Mouse (Mus musculus) cortical plate, adult 2 months (tissue): ENCODE results near the gene Aff3. TPM values are rescaled to one million over a fixed set of nuclear protein-coding genes. Genes with fewer than 3 reads are reported as not detected.

Source experiments
- H3K27ac ChIP-seq: fragments of 200-500 bp; 2 replicates; pipeline ENCODE4 v1.5.1; 2012; ENCODE audit warnings: low read length, control low read depth, inconsistent platforms; ENCODE audit not compliant: insufficient read depth
- H3K4me1 ChIP-seq: fragments of 200-500 bp; 2 replicates; pipeline ENCODE4 v1.6.1; 2011; ENCODE audit warnings: low read length; ENCODE audit not compliant: control insufficient read depth, insufficient read depth
- H3K4me3 ChIP-seq: fragments of 200-500 bp; 2 replicates; pipeline ENCODE4 v1.5.1; 2011; ENCODE audit warnings: mild to moderate bottlenecking, low read length, control low read depth; ENCODE audit not compliant: insufficient read depth
- CTCF ChIP-seq: fragments of 200-500 bp; IDR thresholded peaks from 2 replicates; pipeline ENCODE4 v1.5.1; 2011; ENCODE audit warnings: mild to moderate bottlenecking, control low read depth, low read length; ENCODE audit not compliant: insufficient read depth; ENCODE audit errors: extremely low read depth
- POLR2A ChIP-seq: fragments of 200-500 bp; IDR thresholded peaks from 2 replicates; pipeline ENCODE4 v1.6.1; 2011; ENCODE audit warnings: mild to moderate bottlenecking, low read length, control low read depth; ENCODE audit not compliant: insufficient read depth; ENCODE audit errors: extremely low read depth
- polyA plus RNA-seq: library from polyadenylated mRNA; depleted of rRNA; stranded (reverse); fragments of >200 nt; gene quantifications from 2 replicates; pipeline ENCODE4 v1.2.3, GENCODE M21; 2012

Gene Aff3
- polyA plus RNA-seq, 1 experiment: 24.1 TPM

DNA sequence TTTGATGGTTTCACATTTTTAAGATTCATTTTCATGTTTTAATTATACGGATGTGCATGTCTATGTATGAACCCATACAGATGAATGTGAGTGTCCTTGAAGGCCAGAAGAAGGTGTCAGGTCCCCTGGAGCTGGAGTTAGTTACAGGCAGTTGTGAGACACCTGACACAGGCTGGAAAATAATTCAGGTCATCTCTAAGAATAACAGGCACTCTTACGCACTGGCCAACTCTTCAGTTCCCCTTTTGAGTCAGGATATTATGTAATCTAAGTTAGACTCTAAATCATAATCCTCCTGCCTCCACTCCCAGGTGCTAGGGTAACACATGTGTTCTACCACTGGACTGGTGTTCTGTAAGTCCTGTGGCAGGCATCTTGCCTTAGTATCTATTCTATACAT, 169.5 kb downstream of the Aff3 start:
- no peak for TF ChIP-seq CTCF
- TF ChIP-seq POLR2A: no peak
- Histone ChIP-seq H3K4me3 (no peak overlapping the region), H3K27ac (no peak overlapping the region), H3K4me1 (peaks cover 3% of the 10 kb centered on the region)

DNA sequence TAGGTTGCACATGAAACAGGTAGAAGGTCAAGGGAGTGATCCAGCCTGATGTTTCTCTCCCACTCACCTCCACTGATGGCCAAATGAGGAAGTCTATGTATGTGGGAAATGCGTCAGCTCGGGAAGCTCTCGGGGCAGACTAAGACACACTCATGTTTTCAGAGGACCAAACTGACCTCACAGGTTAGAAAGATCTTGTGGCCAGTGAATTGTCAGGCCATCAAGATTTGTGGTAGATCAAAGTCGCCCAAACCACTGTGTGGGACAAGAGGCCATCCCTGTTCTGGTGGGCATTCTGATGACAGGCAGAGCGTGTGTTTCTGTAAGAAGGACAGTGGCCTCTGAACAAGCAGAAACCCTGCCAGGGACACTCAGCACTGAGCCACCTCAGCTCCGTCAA, 175.0 kb downstream of the Aff3 start:
- no peak overlapping the region for H3K27ac ChIP-seq
- no peak overlapping the region for H3K4me3 ChIP-seq
- H3K4me1 ChIP-seq: no peaks in the 10 kb centered on the region; the same call in 1 of the 2 replicates
- no peak for TF ChIP-seq POLR2A
- TF ChIP-seq CTCF: no peak

- Histone ChIP-seq H3K27ac (no peak overlapping the region), H3K4me1 (no peaks in the 10 kb centered on the region; the same call in 1 of the 2 replicates), H3K4me3 (no peak overlapping the region)
- no peak for TF ChIP-seq POLR2A
- TF ChIP-seq CTCF: no peak
These were observed 176.0 kb downstream of the Aff3 start for GRCm38 (mm10) chr1:38488667-38489210.

DNA sequence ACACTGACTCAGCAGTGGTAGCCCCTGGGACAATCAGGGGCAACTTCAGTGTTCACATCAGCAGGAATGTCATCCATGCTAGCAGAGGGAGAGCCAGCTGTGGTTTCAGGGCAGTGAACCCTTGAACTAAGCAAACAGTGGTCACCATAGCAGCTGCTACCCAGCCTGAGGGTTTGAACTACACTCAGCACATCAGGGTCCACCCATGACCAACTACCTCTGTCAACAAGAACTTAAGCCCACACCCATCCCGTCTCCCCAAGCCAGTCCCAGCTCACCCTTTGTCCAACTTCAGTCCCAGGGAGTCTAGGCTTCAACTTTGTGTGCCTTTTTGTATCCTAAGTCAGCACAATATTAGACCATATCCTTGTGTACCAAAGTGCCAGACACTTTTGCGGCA, 176.9 kb downstream of the Aff3 start:
- H3K4me3 ChIP-seq: no peak overlapping the region
- H3K27ac ChIP-seq: no peak overlapping the region
- TF ChIP-seq CTCF (no peak), POLR2A (no peak)
- H3K4me1 ChIP-seq: no peaks in the 10 kb centered on the region; the same call in 1 of the 2 replicates

- Histone ChIP-seq H3K4me1 (peaks cover 3% of the 10 kb centered on the region), H3K4me3 (no peak overlapping the region), H3K27ac (no peak overlapping the region)
- TF ChIP-seq CTCF (no peak), POLR2A (no peak)
These were observed 181.6 kb downstream of the Aff3 start for GRCm38 (mm10) chr1:38483191-38483590.

- Histone ChIP-seq H3K4me1 (peaks cover 10% of the 10 kb centered on the region), H3K27ac (no peak overlapping the region), H3K4me3 (no peak overlapping the region)
- TF ChIP-seq CTCF (no peak), POLR2A (no peak)
These were observed 186.5 kb downstream of the Aff3 start for GRCm38 (mm10) chr1:38478246-38478743.

DNA sequence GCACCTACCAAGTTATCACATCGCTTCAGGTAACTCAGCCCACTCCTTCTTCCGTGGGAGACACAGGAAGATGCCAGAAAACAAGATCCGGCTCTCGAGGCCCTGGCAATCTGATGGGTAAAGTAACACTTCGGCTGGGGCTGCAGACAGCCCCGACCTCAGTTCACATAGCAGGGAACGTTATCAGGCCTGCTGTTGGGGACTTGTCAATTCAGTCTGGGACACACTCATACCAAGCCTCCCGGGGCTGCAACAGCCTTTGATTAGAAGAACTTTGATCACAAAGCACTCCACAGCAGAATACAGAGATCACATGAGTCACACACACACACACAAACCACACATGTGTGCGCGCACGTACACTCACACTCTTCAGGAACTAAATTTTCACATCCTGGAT, 193.9 kb downstream of the Aff3 start:
- peaks cover 5% of the 10 kb centered on the region for H3K4me1 ChIP-seq
- TF ChIP-seq POLR2A (no peak), CTCF (no peak)

GRCm38 (mm10) chr1:38470166-38470565, 194.6 kb downstream of the Aff3 start:
- H3K4me3 ChIP-seq: no peak overlapping the region
- peaks cover 4% of the 10 kb centered on the region for H3K4me1 ChIP-seq
- H3K27ac ChIP-seq: no peak overlapping the region
- TF ChIP-seq CTCF: no peak

More for the DNA sequence above, 193.9 kb downstream of the Aff3 start:
- no peak overlapping the region for H3K27ac ChIP-seq
- no peak overlapping the region for H3K4me3 ChIP-seq

DNA sequence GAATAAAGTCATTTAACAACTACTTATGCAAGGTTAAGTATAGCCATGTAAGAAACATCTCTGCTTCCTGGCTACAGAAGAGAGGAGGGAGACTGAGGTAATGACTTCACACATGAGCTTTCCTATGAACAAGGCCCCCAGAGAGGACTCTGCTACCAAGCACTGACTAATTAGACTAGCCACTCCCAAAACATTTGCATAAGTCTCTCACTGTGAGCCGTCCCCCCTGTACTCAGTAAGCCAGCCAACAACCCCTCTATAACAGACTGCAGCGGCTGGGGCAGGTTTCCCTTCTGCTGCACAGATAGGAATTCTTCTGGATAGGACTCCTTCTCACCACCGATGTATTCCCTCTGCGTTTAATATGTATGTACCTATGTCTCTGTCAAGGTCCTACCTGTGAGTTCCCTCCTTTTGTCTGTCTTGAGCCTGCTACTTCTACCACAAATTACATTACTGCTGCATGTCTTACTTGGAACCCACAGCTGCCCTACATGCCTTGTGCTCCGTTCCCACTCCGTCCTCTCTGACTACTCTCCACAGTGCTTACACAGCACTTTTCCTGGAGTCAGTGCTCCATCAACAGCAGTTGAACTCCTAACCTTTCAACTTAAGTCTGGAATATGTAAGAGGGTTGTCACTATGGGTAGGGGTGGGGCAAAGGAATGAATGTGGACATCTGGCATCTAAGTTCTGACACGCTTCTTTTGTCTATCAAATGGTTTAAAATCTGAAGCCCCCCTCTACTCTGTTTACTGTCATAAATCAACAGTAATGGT, 197.3 kb downstream of the Aff3 start:
- H3K4me3 ChIP-seq: no peak overlapping the region
- H3K4me1 ChIP-seq: no peaks in the 10 kb centered on the region; the same call in 1 of the 2 replicates
- H3K27ac ChIP-seq: no peak overlapping the region
- TF ChIP-seq POLR2A: no peak
- TF ChIP-seq CTCF: no peak
